Comparison of ENCODE assay signal across 9 mouse cellular contexts in genomic region chr13:99675951-99676350, GRCm38 (mm10).
DNase-seq lines count a peak whose midpoint lies in the region; ATAC-seq lines count a peak whose summit lies in the region.
"Had no signal": no experiment of that assay in that cellular context is flagged by ENCODE, and none has a peak within 500 bp of the region (broad histone marks: within the 10 kb centered on the region; RNA-seq: fewer than 3 reads in every experiment).

No protein-coding gene starts in this region.

- H3K9ac ChIP-seq in forebrain, embryonic 14.5 days (ENCODE audit: low read length) = no peak overlapping the region
- H3K9ac ChIP-seq: liver, embryonic 15.5 days had no signal

- no peak overlapping the region for H3K4me3 ChIP-seq in forebrain, embryonic 14.5 days (ENCODE audit: low read depth, low read length)
- H3K4me3 ChIP-seq: liver, embryonic 15.5 days had no signal

- no peaks in the 10 kb centered on the region for H3K36me3 ChIP-seq in forebrain, embryonic 14.5 days (ENCODE audit: control insufficient read depth, insufficient read depth, low read length)
- H3K36me3 ChIP-seq: liver, embryonic 15.5 days had no signal

- ATAC-seq in forebrain, embryonic 14.5 days = peak; percentile 59

- peak overlapping the region; percentile 44; the same call in 1 of the 2 replicates for H3K27ac ChIP-seq in forebrain, embryonic 14.5 days (ENCODE audit: low read depth, low read length)
- H3K27ac ChIP-seq: liver, embryonic 15.5 days had no signal

- no peak overlapping the region for H3K4me2 ChIP-seq in forebrain, embryonic 14.5 days (ENCODE audit: low read length)
- H3K4me2 ChIP-seq: liver, embryonic 15.5 days had no signal

- no peaks in the 10 kb centered on the region for H3K27me3 ChIP-seq in forebrain, embryonic 14.5 days (replicated peaks; ENCODE audit: control insufficient read depth, insufficient read depth, low read length)
- H3K27me3 ChIP-seq: liver, embryonic 15.5 days had no signal

- H3K4me1 ChIP-seq in forebrain, embryonic 14.5 days (ENCODE audit: control insufficient read depth, insufficient read depth, low read length) = peaks cover 26% of the 10 kb centered on the region

- 36% methylated on average over 5 of the region's 5 CpGs for WGBS in forebrain, embryonic 14.5 days

- DNase-seq in right cerebral cortex, postnatal 10 days (ENCODE audit: low spot score in 2 of 2) = peak; percentile 79 to 83
- DNase-seq in right cerebral cortex, postnatal 36 days (ENCODE audit: low spot score in 2 of 2) = no peak
- DNase-seq in forebrain, embryonic 14.5 days (ENCODE audit: low spot score) = peak; percentile 76
- DNase-seq in left cerebral cortex, adult 18-20 months (ENCODE audit: low spot score in 2 of 2) = peak; percentile 30 to 35
- peak; percentile 23 for DNase-seq in testis, postnatal 14 days (ENCODE audit: low spot score)
- no peak for DNase-seq in embryo, embryonic 9.5 days (ENCODE audit: extremely low spot score)
- DNase-seq in thymus, postnatal 36 days = no peak
- no peak for DNase-seq in urinary bladder, adult 2 months (ENCODE audit: low spot score)

- H3K9me3 ChIP-seq in forebrain, embryonic 14.5 days (replicated peaks; ENCODE audit: control insufficient read depth, low read length) = peaks cover 5% of the 10 kb centered on the region; the same call in 1 of the 2 replicates
- H3K9me3 ChIP-seq: liver, embryonic 15.5 days had no signal

Comparison
In these comparisons a context has a peak if more than half of its experiments do, and no peak if none do; other contexts are left out.
1. DNase-seq: peak in right cerebral cortex, postnatal 10 days (2 of 2), forebrain, embryonic 14.5 days (single experiment), left cerebral cortex, adult 18-20 months (2 of 2) and testis, postnatal 14 days (single experiment); none in right cerebral cortex, postnatal 36 days (0 of 2), embryo, embryonic 9.5 days (single experiment), thymus, postnatal 36 days (0 of 2) and urinary bladder, adult 2 months (single experiment).